Mouse (Mus musculus): Measurements from ENCODE around the gene Wdr86. TPM values are rescaled to one million over a fixed set of nuclear protein-coding genes. Genes with fewer than 3 reads are reported as not detected.

The Wdr86 gene
- polyA plus RNA-seq, 1 experiment = 1.1 TPM

- H3K27ac ChIP-seq (ENCODE audit: insufficient read depth, low read length) = no peak overlapping the region
- TF ChIP-seq POLR2A (IDR thresholded peaks at IDR 0.05; ENCODE audit: extremely low read depth, insufficient read depth, low read length) = no peak
- TF ChIP-seq CTCF (IDR thresholded peaks at IDR 0.05; ENCODE audit: extremely low read depth, insufficient read depth, low read length) = no peak
- no peaks in the 10 kb centered on the region for H3K4me1 ChIP-seq (ENCODE audit: control insufficient read depth, insufficient read depth, low read length)
Measured at GRCm38 (mm10) chr5:24723527-24724269, 6.8 kb downstream of the Wdr86 start.

DNA sequence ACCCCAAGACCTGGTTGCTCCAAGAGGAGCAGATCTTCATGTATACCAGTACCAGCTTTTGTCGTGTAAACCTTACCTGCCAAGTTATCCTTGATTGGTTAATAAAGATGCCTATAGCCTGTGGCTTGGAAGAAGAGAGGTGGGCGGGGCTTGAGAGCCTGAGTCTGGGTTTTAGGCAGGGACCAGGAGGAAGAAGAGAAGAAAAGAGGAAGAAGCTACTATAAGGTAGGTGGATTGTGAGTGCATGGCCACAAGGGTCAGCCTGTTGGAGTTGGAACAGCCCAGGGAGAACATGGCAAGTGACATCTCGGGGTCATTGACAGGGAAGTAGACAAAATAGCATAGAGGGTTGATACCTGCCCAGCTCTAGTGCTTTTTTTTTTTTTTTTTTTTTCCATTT lies 10.7 kb downstream of the Wdr86 start:
- Histone ChIP-seq H3K4me3 (ENCODE audit: insufficient read depth, low read length) (no peak overlapping the region), H3K4me1 (ENCODE audit: control insufficient read depth, insufficient read depth, low read length) (no peaks in the 10 kb centered on the region), H3K27ac (ENCODE audit: insufficient read depth, low read length) (no peak overlapping the region)
- no peak for TF ChIP-seq POLR2A (IDR thresholded peaks at IDR 0.05; ENCODE audit: extremely low read depth, insufficient read depth, low read length)
- TF ChIP-seq CTCF (IDR thresholded peaks at IDR 0.05; ENCODE audit: extremely low read depth, insufficient read depth, low read length) = no peak

More at GRCm38 (mm10) chr5:24723527-24724269, 6.8 kb downstream of the Wdr86 start:
- no peak overlapping the region for H3K4me3 ChIP-seq (ENCODE audit: insufficient read depth, low read length)

DNA sequence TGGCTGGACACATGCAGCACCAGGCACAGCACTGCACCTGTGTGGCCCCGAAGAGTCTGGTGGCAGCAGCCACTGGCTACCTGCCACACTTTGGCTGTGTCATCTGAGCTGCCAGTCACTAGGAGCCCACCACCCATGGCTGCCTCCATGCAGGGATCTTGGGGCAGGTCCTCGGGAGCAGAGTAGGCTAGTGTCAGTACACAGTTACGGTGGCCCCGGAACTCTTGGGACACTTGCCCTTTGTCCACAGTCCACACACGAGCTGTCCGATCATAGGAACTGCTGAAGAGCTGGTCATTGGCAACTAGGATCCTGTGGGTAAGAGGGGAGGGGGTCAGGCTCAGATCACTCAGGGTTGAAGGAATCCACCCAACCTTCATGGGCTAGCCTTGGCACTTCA lies 12.5 kb downstream of the Wdr86 start:
- no peak for TF ChIP-seq CTCF (IDR thresholded peaks at IDR 0.05; ENCODE audit: extremely low read depth, insufficient read depth, low read length)
- no peak for TF ChIP-seq POLR2A (IDR thresholded peaks at IDR 0.05; ENCODE audit: extremely low read depth, insufficient read depth, low read length)
- H3K4me1 ChIP-seq (ENCODE audit: control insufficient read depth, insufficient read depth, low read length) = no peaks in the 10 kb centered on the region
- no peak overlapping the region for H3K4me3 ChIP-seq (ENCODE audit: insufficient read depth, low read length)

DNA sequence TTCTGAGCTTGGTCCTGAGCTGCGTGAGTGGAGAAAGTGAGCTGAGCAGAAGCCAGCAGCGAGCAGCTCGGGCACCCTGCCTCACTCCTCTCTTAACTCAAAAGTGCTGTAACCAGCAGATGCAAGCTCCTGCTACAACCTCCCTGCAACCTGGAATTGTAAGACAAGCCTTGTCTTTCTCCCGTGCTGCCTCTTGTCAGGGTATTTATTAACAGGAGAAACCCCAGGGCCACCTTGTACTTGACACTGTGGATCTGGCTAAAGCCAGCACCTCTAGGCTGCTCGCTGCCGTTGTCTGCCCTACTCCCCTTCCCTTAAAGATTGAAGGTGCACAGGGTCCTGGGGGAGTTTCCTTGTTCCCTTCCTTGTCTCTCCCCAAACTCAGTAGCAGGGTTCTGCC lies 16.5 kb downstream of the Wdr86 start:
- TF ChIP-seq CTCF (IDR thresholded peaks at IDR 0.05; ENCODE audit: extremely low read depth, insufficient read depth, low read length) = no peak
- TF ChIP-seq POLR2A (IDR thresholded peaks at IDR 0.05; ENCODE audit: extremely low read depth, insufficient read depth, low read length) = no peak
- H3K4me1 ChIP-seq (ENCODE audit: control insufficient read depth, insufficient read depth, low read length) = no peaks in the 10 kb centered on the region
- H3K27ac ChIP-seq (ENCODE audit: insufficient read depth, low read length) = no peak overlapping the region
- H3K4me3 ChIP-seq (ENCODE audit: insufficient read depth, low read length) = no peak overlapping the region

More for the DNA sequence above, 12.5 kb downstream of the Wdr86 start:
- no peak overlapping the region for H3K27ac ChIP-seq (ENCODE audit: insufficient read depth, low read length)

DNA sequence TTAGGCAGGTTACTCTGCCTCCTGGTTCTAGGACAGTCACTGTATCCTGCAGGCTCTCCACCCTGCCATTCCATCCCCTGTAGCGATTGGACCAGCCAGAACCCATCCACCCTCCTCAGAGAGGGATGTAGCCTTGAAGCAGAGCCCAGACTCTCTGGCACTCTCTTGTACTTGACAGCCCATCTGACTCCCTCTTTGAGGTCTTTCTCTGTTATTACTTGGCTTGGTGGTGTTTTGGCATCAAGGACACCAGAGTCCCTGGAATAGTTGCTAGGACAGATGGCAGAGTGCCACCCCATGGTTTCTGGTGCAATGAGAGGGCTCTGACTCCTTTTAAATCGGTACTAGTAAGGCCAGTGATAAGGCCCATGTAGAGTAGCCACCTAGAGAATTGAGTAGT lies 17.3 kb downstream of the Wdr86 start:
- H3K4me1 ChIP-seq (ENCODE audit: control insufficient read depth, insufficient read depth, low read length) = no peaks in the 10 kb centered on the region
- TF ChIP-seq CTCF (IDR thresholded peaks at IDR 0.05; ENCODE audit: extremely low read depth, insufficient read depth, low read length) = no peak
- no peak for TF ChIP-seq POLR2A (IDR thresholded peaks at IDR 0.05; ENCODE audit: extremely low read depth, insufficient read depth, low read length)
- no peak overlapping the region for H3K4me3 ChIP-seq (ENCODE audit: insufficient read depth, low read length)
- no peak overlapping the region for H3K27ac ChIP-seq (ENCODE audit: insufficient read depth, low read length)

DNA sequence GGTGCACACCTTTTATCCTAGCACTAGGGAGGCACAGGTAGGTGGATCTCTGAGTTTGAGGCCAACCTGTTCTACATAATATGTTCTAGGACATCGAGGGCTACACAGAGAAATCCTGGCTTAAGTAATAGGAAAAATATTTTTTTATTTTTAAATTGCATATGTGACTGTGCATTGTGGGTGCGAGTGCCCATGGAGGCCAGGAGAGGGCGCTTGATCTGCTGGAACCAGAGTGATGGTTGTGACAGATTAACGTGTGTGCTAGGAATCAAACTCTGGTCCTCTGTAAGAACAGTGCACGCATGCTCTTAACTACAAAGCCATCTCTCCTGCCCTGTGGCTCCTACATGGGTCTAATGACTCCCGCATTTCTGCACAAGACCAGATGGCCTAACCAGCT lies 18.9 kb downstream of the Wdr86 start:
- TF ChIP-seq POLR2A (IDR thresholded peaks at IDR 0.05; ENCODE audit: extremely low read depth, insufficient read depth, low read length) (no peak), CTCF (IDR thresholded peaks at IDR 0.05; ENCODE audit: extremely low read depth, insufficient read depth, low read length) (no peak)
- H3K4me1 ChIP-seq (ENCODE audit: control insufficient read depth, insufficient read depth, low read length) = no peaks in the 10 kb centered on the region

GRCm38 (mm10) chr5:24709962-24710361 lies 20.6 kb downstream of the Wdr86 start:
- Histone ChIP-seq H3K4me3 (ENCODE audit: insufficient read depth, low read length) (no peak overlapping the region), H3K27ac (ENCODE audit: insufficient read depth, low read length) (no peak overlapping the region), H3K4me1 (ENCODE audit: control insufficient read depth, insufficient read depth, low read length) (no peaks in the 10 kb centered on the region)
- TF ChIP-seq POLR2A (IDR thresholded peaks at IDR 0.05; ENCODE audit: extremely low read depth, insufficient read depth, low read length) (no peak), CTCF (IDR thresholded peaks at IDR 0.05; ENCODE audit: extremely low read depth, insufficient read depth, low read length) (no peak)

More for the DNA sequence above, 18.9 kb downstream of the Wdr86 start:
- Histone ChIP-seq H3K27ac (ENCODE audit: insufficient read depth, low read length) (no peak overlapping the region), H3K4me3 (ENCODE audit: insufficient read depth, low read length) (no peak overlapping the region)

DNA sequence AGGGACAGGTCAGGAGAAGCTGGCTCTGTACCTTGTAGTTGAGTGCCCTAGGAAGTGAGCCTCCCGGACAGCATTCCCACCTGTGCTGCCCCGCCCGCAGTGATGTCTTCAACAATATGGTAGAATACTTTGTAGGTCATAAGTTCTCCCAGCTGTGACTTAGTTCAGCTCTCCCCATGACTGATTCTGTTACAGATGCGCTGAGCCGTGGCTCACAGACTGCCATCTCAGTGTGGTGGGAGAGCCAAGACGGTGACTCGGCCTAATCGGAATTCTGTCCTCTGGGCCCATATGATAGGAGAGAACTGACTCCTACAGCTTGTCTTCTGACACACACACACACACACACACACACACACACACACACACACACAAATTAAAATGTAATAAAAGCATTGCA lies 25.9 kb downstream of the Wdr86 start:
- Histone ChIP-seq H3K4me3 (ENCODE audit: insufficient read depth, low read length) (no peak overlapping the region), H3K4me1 (ENCODE audit: control insufficient read depth, insufficient read depth, low read length) (no peaks in the 10 kb centered on the region), H3K27ac (ENCODE audit: insufficient read depth, low read length) (no peak overlapping the region)
- no peak for TF ChIP-seq CTCF (IDR thresholded peaks at IDR 0.05; ENCODE audit: extremely low read depth, insufficient read depth, low read length)
- TF ChIP-seq POLR2A (IDR thresholded peaks at IDR 0.05; ENCODE audit: extremely low read depth, insufficient read depth, low read length) = no peak

GRCm38 (mm10) chr5:24701271-24701670 lies 29.3 kb downstream of the Wdr86 start:
- Histone ChIP-seq H3K4me3 (ENCODE audit: insufficient read depth, low read length) (no peak overlapping the region), H3K4me1 (ENCODE audit: control insufficient read depth, insufficient read depth, low read length) (no peaks in the 10 kb centered on the region), H3K27ac (ENCODE audit: insufficient read depth, low read length) (no peak overlapping the region)
- no peak for TF ChIP-seq POLR2A (IDR thresholded peaks at IDR 0.05; ENCODE audit: extremely low read depth, insufficient read depth, low read length)
- no peak for TF ChIP-seq CTCF (IDR thresholded peaks at IDR 0.05; ENCODE audit: extremely low read depth, insufficient read depth, low read length)

- Histone ChIP-seq H3K4me3 (ENCODE audit: insufficient read depth, low read length) (no peak overlapping the region), H3K27ac (ENCODE audit: insufficient read depth, low read length) (no peak overlapping the region), H3K4me1 (ENCODE audit: control insufficient read depth, insufficient read depth, low read length) (no peaks in the 10 kb centered on the region)
- no peak for TF ChIP-seq CTCF (IDR thresholded peaks at IDR 0.05; ENCODE audit: extremely low read depth, insufficient read depth, low read length)
- no peak for TF ChIP-seq POLR2A (IDR thresholded peaks at IDR 0.05; ENCODE audit: extremely low read depth, insufficient read depth, low read length)
Measured at GRCm38 (mm10) chr5:24696704-24697103, 33.8 kb downstream of the Wdr86 start.

Data from cortical plate, adult 2 months (tissue).